Mouse (Mus musculus): ENCODE results near the gene Tfdp1.

GRCm38 (mm10) chr8:13356221-13356620 lies 17.7 kb downstream of the Tfdp1 start:
- TF ChIP-seq CTCF (IDR thresholded peaks at IDR 0.05; ENCODE audit: extremely low read depth, insufficient read depth, low read length), result no peak
- no peak for TF ChIP-seq POLR2A (IDR thresholded peaks at IDR 0.05; ENCODE audit: extremely low read depth, insufficient read depth, low read length)

Measured in cortical plate, adult 2 months (tissue).